Mouse (Mus musculus) heart, embryonic 11.5 days (tissue): ENCODE results near the gene Pus7. TPM values are rescaled to one million over a fixed set of nuclear protein-coding genes. Genes with fewer than 3 reads are reported as not detected.
"Not testable (repeated sequence)": the region's sequence is repeated elsewhere in the genome, so short reads cannot be mapped to it uniquely, and the experiment has no call there.

Experiments
- ATAC-seq: fragments of 200-750 bp; cut with Nextera tagmentation; replicated peaks from 2 replicates; pipeline ENCODE4 v1.8.0; 2017; ENCODE audit warnings: moderate library complexity; ENCODE audit not compliant: insufficient number of reproducible peaks, low FRiP score, low TSS enrichment
- H3K27ac ChIP-seq: fragments of 300-500 bp; sonication (generic); 2 replicates; pipeline ENCODE4 v1.5.1; 2014; ENCODE audit warnings: mild to moderate bottlenecking, low read depth, low read length
- H3K27me3 ChIP-seq: fragments of 300-500 bp; sonication (generic); 2 replicates; pipeline ENCODE4 v1.6.1; 2014; ENCODE audit warnings: mild to moderate bottlenecking, low read length, mixed read lengths; ENCODE audit not compliant: control insufficient read depth, insufficient read depth
- H3K36me3 ChIP-seq: fragments of 300-500 bp; sonication (generic); 2 replicates; pipeline ENCODE4 v1.6.1; 2014; ENCODE audit warnings: mild to moderate bottlenecking, low read length, moderate library complexity, mixed read lengths; ENCODE audit not compliant: control insufficient read depth, insufficient read depth
- H3K4me1 ChIP-seq: fragments of 300-500 bp; sonication (generic); 2 replicates; pipeline ENCODE4 v1.6.1; 2014; ENCODE audit warnings: low read length; ENCODE audit not compliant: control insufficient read depth, insufficient read depth
- H3K4me2 ChIP-seq: fragments of 300-500 bp; sonication (generic); 2 replicates; pipeline ENCODE4 v1.6.1; 2014; ENCODE audit warnings: mild to moderate bottlenecking, moderate library complexity
- H3K4me3 ChIP-seq: fragments of 300-500 bp; sonication (generic); 2 replicates; pipeline ENCODE4 v1.5.1; 2014; ENCODE audit warnings: low read depth, low read length
- H3K9ac ChIP-seq: fragments of 300-500 bp; sonication (generic); 2 replicates; pipeline ENCODE4 v1.6.1; 2014; ENCODE audit warnings: mild to moderate bottlenecking, low read depth, low read length, moderate library complexity
- H3K9me3 ChIP-seq: fragments of 300-500 bp; sonication (generic); replicated peaks from 2 replicates; pipeline ENCODE4 v1.6.1; 2016; ENCODE audit warnings: low read length; ENCODE audit not compliant: control insufficient read depth
- WGBS: fragments of 180-500 bp; shearing (Covaris S2); extraction: QIAGEN DNeasy Blood & Tissue Kit; methylation state at CpG from one replicate; pipeline ENCODE4 v1.1.7; 2014; ENCODE audit not compliant: insufficient replicate concordance; 5-methylcytosine and 5-hydroxymethylcytosine counted together
- polyA plus RNA-seq: library from polyadenylated mRNA; unstranded; fragments of >200 nt; fragmentation: Nextera tagmentation; extraction: Ambion mirVana; gene quantifications from 2 replicates; pipeline ENCODE4 v1.2.1, GENCODE M21; 2014

Gene Pus7
- polyA plus RNA-seq, 1 experiment from 2014 or later, result 28.1 TPM

DNA sequence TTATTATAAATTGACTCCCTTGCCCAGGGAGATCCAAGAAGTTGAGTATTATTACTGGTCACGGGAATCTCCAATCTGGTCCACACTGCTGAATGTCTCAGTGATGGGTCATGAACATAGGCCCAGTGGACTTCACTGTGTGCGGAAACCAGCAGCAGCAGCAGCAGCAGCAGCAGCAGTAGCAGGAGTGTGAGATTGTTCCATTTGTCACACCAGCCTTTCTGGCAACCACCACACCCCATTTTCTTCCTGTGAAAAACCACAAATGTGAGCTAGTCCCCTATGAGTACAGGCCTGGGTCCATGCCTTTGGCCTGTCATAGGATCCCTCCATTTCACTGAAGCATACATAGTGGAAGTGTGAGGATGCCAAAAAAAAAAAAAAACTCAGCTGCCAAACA lies 61.6 kb downstream of the Pus7 start:
- H3K36me3 ChIP-seq, result no peaks in the 10 kb centered on the region
- H3K4me3 ChIP-seq, result no peak overlapping the region
- no peaks in the 10 kb centered on the region for H3K4me1 ChIP-seq
- WGBS, result 87% methylated on average over 2 of the region's 2 CpGs
- H3K27me3 ChIP-seq, result no peaks in the 10 kb centered on the region
- no peaks in the 10 kb centered on the region for H3K9me3 ChIP-seq
- no peak overlapping the region for H3K4me2 ChIP-seq
- ATAC-seq, result no peak
- no peak overlapping the region for H3K27ac ChIP-seq
- H3K9ac ChIP-seq, result no peak overlapping the region

DNA sequence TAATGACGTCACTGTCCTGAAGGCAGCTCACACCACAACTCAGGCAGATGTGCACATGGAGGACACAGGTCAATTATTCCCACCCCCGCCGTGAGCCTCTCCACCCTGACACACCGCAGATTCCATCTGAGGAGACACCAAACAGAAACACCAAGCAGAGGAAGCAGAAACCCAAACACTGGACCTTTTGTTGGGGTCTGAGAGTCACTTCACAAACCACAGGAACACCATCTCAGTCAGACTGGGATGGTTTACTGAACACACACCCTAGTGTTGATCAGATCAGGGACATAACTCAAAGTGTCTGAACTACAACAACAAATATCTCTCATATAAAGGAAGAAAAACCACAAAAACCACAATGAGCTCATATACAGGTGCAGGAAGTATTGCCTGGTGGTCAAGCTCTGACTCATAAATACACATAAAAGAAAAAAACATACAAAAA lies 64.6 kb downstream of the Pus7 start:
- 81% methylated on average over 4 of the region's 4 CpGs for WGBS
- H3K9me3 ChIP-seq, result no peaks in the 10 kb centered on the region
- no peaks in the 10 kb centered on the region for H3K36me3 ChIP-seq
- no peak for ATAC-seq
- H3K4me2 ChIP-seq, result no peak overlapping the region
- no peak overlapping the region for H3K9ac ChIP-seq
- no peak overlapping the region for H3K27ac ChIP-seq
- no peaks in the 10 kb centered on the region for H3K4me1 ChIP-seq
- no peak overlapping the region for H3K4me3 ChIP-seq
- H3K27me3 ChIP-seq, result no peaks in the 10 kb centered on the region

DNA sequence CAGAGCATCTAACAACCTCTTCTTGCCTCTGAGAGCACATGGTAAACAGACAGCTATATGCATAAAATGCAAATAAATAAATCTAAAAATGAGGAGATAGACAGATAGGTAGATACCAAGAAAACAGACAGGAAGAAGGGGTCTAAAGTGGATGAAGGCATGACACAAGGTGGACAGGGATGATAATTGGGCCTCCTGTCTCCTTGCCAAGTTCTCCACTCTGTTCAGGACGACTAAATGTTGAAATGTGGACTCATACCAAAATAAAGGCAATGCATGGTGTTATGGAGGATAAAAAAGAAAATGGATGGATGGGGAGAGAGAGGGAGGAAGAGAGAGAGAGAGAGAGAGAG lies 65.4 kb downstream of the Pus7 start:
- H3K4me2 ChIP-seq, result no peak overlapping the region
- H3K9me3 ChIP-seq, result no peaks in the 10 kb centered on the region
- no peak overlapping the region for H3K4me3 ChIP-seq
- H3K9ac ChIP-seq, result no peak overlapping the region
- H3K4me1 ChIP-seq, result no peaks in the 10 kb centered on the region
- no peaks in the 10 kb centered on the region for H3K27me3 ChIP-seq
- no peak for ATAC-seq
- no peak overlapping the region for H3K27ac ChIP-seq
- 52% methylated on average over 1 of the region's 1 CpGs for WGBS
- no peaks in the 10 kb centered on the region for H3K36me3 ChIP-seq

DNA sequence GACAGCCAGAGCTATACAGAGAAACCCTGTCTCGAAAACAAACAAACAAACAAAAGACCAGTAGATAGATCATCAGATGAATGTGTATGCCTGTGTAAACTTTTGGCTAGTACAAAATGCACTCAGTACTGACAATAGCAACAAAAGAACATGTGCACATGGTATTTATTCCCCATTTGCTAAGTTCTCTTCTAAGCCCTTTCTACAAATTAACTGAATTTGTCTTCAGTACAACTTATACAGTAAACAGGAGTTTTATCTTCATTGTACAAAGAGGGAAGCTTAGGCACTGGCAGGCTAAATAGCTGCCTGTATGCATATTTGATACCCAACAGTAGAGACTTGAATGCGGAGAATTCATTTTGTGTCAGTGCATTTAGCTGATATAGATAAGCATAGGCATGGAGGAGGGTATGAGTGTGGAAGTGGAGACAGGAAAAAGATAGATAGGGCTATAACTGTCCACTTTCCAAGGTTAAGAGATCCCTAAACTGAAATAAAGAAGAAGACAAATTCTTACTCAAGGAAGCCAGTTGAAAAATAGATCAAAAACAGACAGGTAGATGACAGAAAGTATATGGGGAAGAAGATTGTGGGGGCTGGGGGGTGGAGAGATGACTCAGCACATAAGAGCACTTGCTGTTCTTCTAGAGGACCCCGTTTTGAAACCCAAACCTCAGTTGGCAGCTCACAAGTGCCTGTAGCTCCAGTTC lies 65.9 kb downstream of the Pus7 start:
- Histone ChIP-seq H3K9ac (no peak overlapping the region), H3K27me3 (no peaks in the 10 kb centered on the region), H3K36me3 (no peaks in the 10 kb centered on the region), H3K4me2 (no peak overlapping the region), H3K27ac (no peak overlapping the region), H3K4me1 (no peaks in the 10 kb centered on the region), H3K9me3 (no peaks in the 10 kb centered on the region), H3K4me3 (no peak overlapping the region)
- no peak for ATAC-seq
- WGBS, result 65% methylated on average over 3 of the region's 3 CpGs

DNA sequence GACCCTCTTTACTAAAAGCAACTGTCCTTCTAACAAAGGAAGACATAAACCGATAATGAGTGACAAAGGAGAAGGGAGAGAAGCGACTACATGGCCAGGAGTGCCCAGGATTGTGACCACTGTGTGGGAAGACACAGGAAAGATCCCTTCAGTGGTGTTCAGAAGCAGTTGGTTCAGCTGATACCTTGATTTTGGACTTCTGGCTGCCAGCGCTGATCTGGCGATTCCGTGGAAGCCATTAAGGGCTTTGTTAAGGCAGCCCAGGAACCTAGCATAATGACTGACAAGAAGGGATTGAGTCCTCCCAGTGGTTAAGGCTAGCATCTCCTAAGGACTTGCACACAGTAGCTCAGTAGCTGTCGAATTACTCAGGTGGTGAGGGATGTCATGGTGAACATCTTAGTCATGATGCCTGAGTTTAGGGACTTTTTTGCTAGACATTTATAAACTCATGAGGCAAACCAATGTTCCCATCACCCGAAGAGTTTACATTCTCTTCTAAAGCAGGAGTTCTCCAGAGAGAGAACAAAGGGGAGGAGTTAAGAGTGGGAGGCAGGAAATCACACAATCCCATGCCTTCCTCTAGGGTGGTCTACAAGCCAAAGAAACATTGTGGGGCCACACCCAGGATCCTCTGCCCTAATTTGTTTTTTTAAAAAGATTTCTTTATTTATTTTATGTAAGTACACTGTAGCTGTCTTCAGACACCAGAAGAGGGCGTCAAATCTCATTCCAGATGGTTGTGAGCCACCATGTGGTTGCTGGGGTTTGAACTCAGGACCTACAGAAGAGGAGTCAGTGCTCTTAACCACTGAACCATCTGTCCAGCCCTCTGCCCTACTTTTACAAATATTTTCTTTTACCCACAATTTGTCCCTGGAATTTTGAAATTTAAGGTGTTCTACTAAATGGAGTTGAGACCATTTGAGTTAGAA lies 69.8 kb downstream of the Pus7 start:
- Histone ChIP-seq H3K36me3 (peaks cover 17% of the 10 kb centered on the region), H3K9me3 (peaks cover 8% of the 10 kb centered on the region), H3K4me3 (no peak overlapping the region), H3K4me1 (no peaks in the 10 kb centered on the region), H3K27me3 (no peaks in the 10 kb centered on the region), H3K4me2 (no peak overlapping the region), H3K27ac (no peak overlapping the region), H3K9ac (no peak overlapping the region)
- ATAC-seq, result no peak
- 87% methylated on average over 8 of the region's 8 CpGs for WGBS

DNA sequence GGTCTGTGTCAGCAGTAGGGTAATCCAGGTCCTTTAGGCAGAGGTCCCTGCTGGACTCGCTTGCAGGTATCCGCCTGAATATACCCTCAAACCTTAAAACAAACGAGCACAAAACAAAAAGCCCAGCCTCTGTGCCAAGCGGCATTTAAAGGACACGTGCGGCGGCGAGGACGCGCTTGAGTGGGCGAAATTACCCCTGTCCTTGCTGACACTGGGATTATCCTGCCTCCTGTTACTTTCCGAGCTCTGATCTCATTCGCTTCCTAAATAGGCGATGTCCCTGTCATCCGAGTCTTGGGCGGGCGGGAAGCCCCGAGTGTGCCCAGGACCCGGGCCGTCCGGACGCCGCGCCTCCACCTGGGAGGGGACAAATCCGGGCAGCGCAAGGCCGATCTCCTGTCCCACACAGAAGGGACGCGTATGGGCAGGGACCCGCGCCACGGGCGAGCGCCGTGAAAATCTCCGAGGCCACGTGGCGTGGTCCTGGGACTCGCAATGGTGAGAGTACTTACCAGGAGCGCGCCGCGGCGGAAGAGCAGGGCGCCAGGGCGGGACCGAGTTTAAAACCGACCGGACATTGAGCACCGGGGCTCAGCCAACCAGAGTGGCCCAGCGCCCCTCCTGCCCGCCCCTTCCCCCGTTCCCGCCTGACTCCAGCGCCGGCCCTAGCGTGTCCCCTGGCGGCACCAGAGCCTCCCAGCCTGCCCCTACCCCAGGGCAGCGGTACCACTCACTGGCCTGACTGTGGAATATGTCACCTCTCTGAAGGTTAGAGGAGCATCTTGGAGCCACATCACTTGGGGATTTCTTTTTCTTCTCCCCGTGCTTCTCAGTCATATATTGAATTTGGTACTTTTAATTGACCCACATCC lies 71.1 kb downstream of the Pus7 start:
- H3K4me3 ChIP-seq, result peak overlapping the region; percentile 73
- H3K27ac ChIP-seq, result peak overlapping the region; percentile 82
- ATAC-seq, result peak; percentile 98
- H3K27me3 ChIP-seq, result no peaks in the 10 kb centered on the region
- peak overlapping the region; percentile 79 for H3K4me2 ChIP-seq
- 8% methylated on average over 58 of the region's 60 CpGs for WGBS
- H3K9ac ChIP-seq, result peak overlapping the region; percentile 87
- H3K9me3 ChIP-seq, result peaks cover 13% of the 10 kb centered on the region
- H3K4me1 ChIP-seq, result no peaks in the 10 kb centered on the region
- peaks cover 24% of the 10 kb centered on the region for H3K36me3 ChIP-seq

DNA sequence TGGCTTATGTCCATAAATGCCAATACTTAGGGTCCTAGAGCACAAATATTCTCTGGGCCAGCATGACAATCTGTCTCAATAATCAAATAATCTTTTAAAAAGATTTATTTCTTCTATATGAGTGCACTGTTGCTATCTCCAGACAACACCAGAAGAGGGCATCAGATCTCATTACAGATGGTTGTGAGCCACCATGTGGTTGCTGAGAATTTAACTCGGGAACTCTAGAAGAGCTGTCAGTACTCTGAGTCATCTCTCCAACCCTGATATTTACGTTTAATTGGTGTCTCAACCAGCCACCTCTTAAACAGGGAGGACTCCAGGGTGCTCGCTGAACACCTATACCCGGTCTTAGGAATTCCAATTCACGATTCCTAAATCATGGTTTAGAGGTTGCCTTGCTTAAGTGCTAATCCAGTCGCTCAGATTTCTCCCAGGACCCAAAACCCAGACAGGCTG lies 71.8 kb downstream of the Pus7 start:
- H3K4me1 ChIP-seq, ATAC-seq, H3K27me3 ChIP-seq: not testable (repeated sequence)
- Histone ChIP-seq H3K36me3 (peaks cover 30% of the 10 kb centered on the region), H3K9ac (peak overlapping the region; percentile 87), H3K27ac (peak overlapping the region; percentile 82; the same call in 1 of the 2 replicates), H3K4me2 (peak overlapping the region; percentile 79), H3K4me3 (peak overlapping the region; percentile 73), H3K9me3 (peaks cover 16% of the 10 kb centered on the region)
- 61% methylated on average over 6 of the region's 6 CpGs for WGBS

DNA sequence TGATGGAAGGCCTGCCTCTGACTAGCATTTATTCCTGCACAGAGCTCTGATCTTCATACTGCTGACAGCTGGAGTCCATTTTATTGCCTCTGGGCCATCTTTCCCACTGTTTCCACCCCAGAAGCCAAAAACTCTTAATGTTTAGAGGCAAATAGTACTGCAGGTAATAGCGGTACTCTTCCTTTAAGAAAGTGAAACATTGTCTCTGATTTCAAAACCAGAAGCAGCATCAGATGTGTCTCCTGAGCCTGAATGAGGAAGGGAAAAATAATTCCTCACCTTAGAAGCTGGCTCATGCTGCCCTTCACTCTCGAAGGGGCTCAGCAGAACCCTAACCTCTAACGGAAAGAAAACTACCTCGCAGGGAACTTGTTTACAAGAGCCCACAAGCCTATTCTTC lies 72.3 kb downstream of the Pus7 start:
- 99% methylated on average over 4 of the region's 4 CpGs for WGBS

More for the DNA sequence above, 72.3 kb downstream of the Pus7 start:
- Histone ChIP-seq H3K4me1 (no peaks in the 10 kb centered on the region), H3K36me3 (peaks cover 33% of the 10 kb centered on the region), H3K9ac (no peak overlapping the region), H3K27me3 (no peaks in the 10 kb centered on the region), H3K4me2 (no peak overlapping the region), H3K27ac (no peak overlapping the region), H3K4me3 (no peak overlapping the region), H3K9me3 (peaks cover 16% of the 10 kb centered on the region)
- ATAC-seq, result no peak
